Mouse (Mus musculus): ENCODE results near the gene Gm4922. TPM values are rescaled to one million over a fixed set of nuclear protein-coding genes. Genes with fewer than 3 reads are reported as not detected.

Gene Gm4922
- polyA plus RNA-seq, 1 experiment from 2014 or later, result 0.19 TPM

- H3K27ac ChIP-seq (ENCODE audit: low read depth, low read length), result no peak overlapping the region
- no peaks in the 10 kb centered on the region for H3K9me3 ChIP-seq (replicated peaks; ENCODE audit: control insufficient read depth, low read length)
- no peak overlapping the region for H3K4me2 ChIP-seq
- H3K4me1 ChIP-seq (ENCODE audit: control insufficient read depth, insufficient read depth, low read length), result peaks cover 12% of the 10 kb centered on the region
- 43% methylated on average over 2 of the region's 2 CpGs for WGBS (ENCODE audit: insufficient replicate concordance)
- ATAC-seq (replicated peaks; ENCODE audit: insufficient number of reproducible peaks, low FRiP score, low TSS enrichment), result peak; percentile 63
- no peaks in the 10 kb centered on the region for H3K36me3 ChIP-seq (ENCODE audit: control insufficient read depth, insufficient read depth, low read length)
- no peak overlapping the region for H3K9ac ChIP-seq (ENCODE audit: low read depth, low read length)
- no peak overlapping the region for H3K4me3 ChIP-seq (ENCODE audit: low read depth, low read length)
- 0 out of 2 replicates have a peak, but pooled peaks cover 3% of the 10 kb centered on the region for H3K27me3 ChIP-seq (ENCODE audit: control insufficient read depth, insufficient read depth, low read length)
These were observed 25.2 kb upstream of the Gm4922 start for GRCm38 (mm10) chr10:18811751-18812150.

- WGBS (ENCODE audit: insufficient replicate concordance), result 84% methylated on average over 4 of the region's 4 CpGs
- Histone ChIP-seq H3K27me3 (ENCODE audit: control insufficient read depth, insufficient read depth, low read length) (no peaks in the 10 kb centered on the region), H3K4me2 (no peak overlapping the region), H3K27ac (ENCODE audit: low read depth, low read length) (no peak overlapping the region), H3K4me3 (ENCODE audit: low read depth, low read length) (no peak overlapping the region), H3K4me1 (ENCODE audit: control insufficient read depth, insufficient read depth, low read length) (no peaks in the 10 kb centered on the region), H3K36me3 (ENCODE audit: control insufficient read depth, insufficient read depth, low read length) (no peaks in the 10 kb centered on the region), H3K9ac (ENCODE audit: low read depth, low read length) (no peak overlapping the region), H3K9me3 (replicated peaks; ENCODE audit: control insufficient read depth, low read length) (no peaks in the 10 kb centered on the region)
- ATAC-seq (replicated peaks; ENCODE audit: insufficient number of reproducible peaks, low FRiP score, low TSS enrichment), result no peak
These were observed 3.5 kb upstream of the Gm4922 start for GRCm38 (mm10) chr10:18790063-18790462.

- H3K27me3 ChIP-seq (ENCODE audit: control insufficient read depth, insufficient read depth, low read length), result no peaks in the 10 kb centered on the region
- no peak overlapping the region for H3K9ac ChIP-seq (ENCODE audit: low read depth, low read length)
- no peaks in the 10 kb centered on the region for H3K4me1 ChIP-seq (ENCODE audit: control insufficient read depth, insufficient read depth, low read length)
- ATAC-seq (replicated peaks; ENCODE audit: insufficient number of reproducible peaks, low FRiP score, low TSS enrichment), result no peak
- no peaks in the 10 kb centered on the region for H3K9me3 ChIP-seq (replicated peaks; ENCODE audit: control insufficient read depth, low read length)
- no peak overlapping the region for H3K27ac ChIP-seq (ENCODE audit: low read depth, low read length)
- no peak overlapping the region for H3K4me3 ChIP-seq (ENCODE audit: low read depth, low read length)
- 18% methylated on average over 1 of the region's 1 CpGs for WGBS (ENCODE audit: insufficient replicate concordance)
- no peak overlapping the region for H3K4me2 ChIP-seq
- H3K36me3 ChIP-seq (ENCODE audit: control insufficient read depth, insufficient read depth, low read length), result no peaks in the 10 kb centered on the region
These were observed 2.0 kb upstream of the Gm4922 start for GRCm38 (mm10) chr10:18788601-18789000.

- H3K27ac ChIP-seq (ENCODE audit: low read depth, low read length), result no peak overlapping the region
- no peak overlapping the region for H3K4me2 ChIP-seq
- no peak for ATAC-seq (replicated peaks; ENCODE audit: insufficient number of reproducible peaks, low FRiP score, low TSS enrichment)
- H3K9ac ChIP-seq (ENCODE audit: low read depth, low read length), result no peak overlapping the region
- no peaks in the 10 kb centered on the region for H3K4me1 ChIP-seq (ENCODE audit: control insufficient read depth, insufficient read depth, low read length)
- no peak overlapping the region for H3K4me3 ChIP-seq (ENCODE audit: low read depth, low read length)
- H3K9me3 ChIP-seq (replicated peaks; ENCODE audit: control insufficient read depth, low read length), result no peaks in the 10 kb centered on the region
- no peaks in the 10 kb centered on the region for H3K27me3 ChIP-seq (ENCODE audit: control insufficient read depth, insufficient read depth, low read length)
- 75% methylated on average over 3 of the region's 3 CpGs for WGBS (ENCODE audit: insufficient replicate concordance)
- no peaks in the 10 kb centered on the region for H3K36me3 ChIP-seq (ENCODE audit: control insufficient read depth, insufficient read depth, low read length)
These were observed 9.0 kb downstream of the Gm4922 start for GRCm38 (mm10) chr10:18777546-18777945.

GRCm38 (mm10) chr10:18772537-18773179 lies 13.9 kb downstream of the Gm4922 start:
- WGBS (ENCODE audit: insufficient replicate concordance), result 59% methylated on average over 4 of the region's 4 CpGs
- ATAC-seq (replicated peaks; ENCODE audit: insufficient number of reproducible peaks, low FRiP score, low TSS enrichment), result no peak
- H3K27ac ChIP-seq (ENCODE audit: low read depth, low read length), result no peak overlapping the region

GRCm38 (mm10) chr10:18769909-18770308 lies 16.7 kb downstream of the Gm4922 start:
- no peak for ATAC-seq (replicated peaks; ENCODE audit: insufficient number of reproducible peaks, low FRiP score, low TSS enrichment)
- H3K4me3 ChIP-seq (ENCODE audit: low read depth, low read length), result no peak overlapping the region
- no peak overlapping the region for H3K4me2 ChIP-seq
- no peaks in the 10 kb centered on the region for H3K4me1 ChIP-seq (ENCODE audit: control insufficient read depth, insufficient read depth, low read length)
- H3K27ac ChIP-seq (ENCODE audit: low read depth, low read length), result no peak overlapping the region
- H3K9me3 ChIP-seq (replicated peaks; ENCODE audit: control insufficient read depth, low read length), result 0 out of 2 replicates have a peak, but pooled peaks cover 1% of the 10 kb centered on the region
- no peaks in the 10 kb centered on the region for H3K27me3 ChIP-seq (ENCODE audit: control insufficient read depth, insufficient read depth, low read length)
- H3K36me3 ChIP-seq (ENCODE audit: control insufficient read depth, insufficient read depth, low read length), result no peaks in the 10 kb centered on the region
- 44% methylated on average over 5 of the region's 5 CpGs for WGBS (ENCODE audit: insufficient replicate concordance)
- H3K9ac ChIP-seq (ENCODE audit: low read depth, low read length), result no peak overlapping the region

More at GRCm38 (mm10) chr10:18772537-18773179, 13.9 kb downstream of the Gm4922 start:
- Histone ChIP-seq H3K4me2 (no peak overlapping the region), H3K27me3 (ENCODE audit: control insufficient read depth, insufficient read depth, low read length) (no peaks in the 10 kb centered on the region), H3K9ac (ENCODE audit: low read depth, low read length) (no peak overlapping the region), H3K4me3 (ENCODE audit: low read depth, low read length) (no peak overlapping the region), H3K9me3 (replicated peaks; ENCODE audit: control insufficient read depth, low read length) (no peaks in the 10 kb centered on the region), H3K4me1 (ENCODE audit: control insufficient read depth, insufficient read depth, low read length) (no peaks in the 10 kb centered on the region), H3K36me3 (ENCODE audit: control insufficient read depth, insufficient read depth, low read length) (no peaks in the 10 kb centered on the region)

GRCm38 (mm10) chr10:18760241-18760640 lies 26.4 kb downstream of the Gm4922 start:
- Histone ChIP-seq H3K9ac (ENCODE audit: low read depth, low read length) (no peak overlapping the region), H3K4me1 (ENCODE audit: control insufficient read depth, insufficient read depth, low read length) (no peaks in the 10 kb centered on the region), H3K4me3 (ENCODE audit: low read depth, low read length) (no peak overlapping the region), H3K27me3 (ENCODE audit: control insufficient read depth, insufficient read depth, low read length) (no peaks in the 10 kb centered on the region), H3K36me3 (ENCODE audit: control insufficient read depth, insufficient read depth, low read length) (no peaks in the 10 kb centered on the region), H3K27ac (ENCODE audit: low read depth, low read length) (no peak overlapping the region), H3K4me2 (no peak overlapping the region), H3K9me3 (replicated peaks; ENCODE audit: control insufficient read depth, low read length) (0 out of 2 replicates have a peak, but pooled peaks cover 2% of the 10 kb centered on the region)
- no peak for ATAC-seq (replicated peaks; ENCODE audit: insufficient number of reproducible peaks, low FRiP score, low TSS enrichment)
- 31% methylated on average over 2 of the region's 2 CpGs for WGBS (ENCODE audit: insufficient replicate concordance)

- Histone ChIP-seq H3K9me3 (replicated peaks; ENCODE audit: control insufficient read depth, low read length) (no peaks in the 10 kb centered on the region), H3K4me3 (ENCODE audit: low read depth, low read length) (no peak overlapping the region), H3K4me1 (ENCODE audit: control insufficient read depth, insufficient read depth, low read length) (no peaks in the 10 kb centered on the region), H3K27me3 (ENCODE audit: control insufficient read depth, insufficient read depth, low read length) (peaks cover 2% of the 10 kb centered on the region; the same call in 1 of the 2 replicates), H3K9ac (ENCODE audit: low read depth, low read length) (no peak overlapping the region), H3K27ac (ENCODE audit: low read depth, low read length) (no peak overlapping the region), H3K36me3 (ENCODE audit: control insufficient read depth, insufficient read depth, low read length) (no peaks in the 10 kb centered on the region), H3K4me2 (no peak overlapping the region)
- no peak for ATAC-seq (replicated peaks; ENCODE audit: insufficient number of reproducible peaks, low FRiP score, low TSS enrichment)
- WGBS (ENCODE audit: insufficient replicate concordance), result 68% methylated on average over 4 of the region's 4 CpGs
These were observed 36.5 kb downstream of the Gm4922 start for GRCm38 (mm10) chr10:18750057-18750456.

All from heart, embryonic 11.5 days (tissue).